Mouse (Mus musculus): Measurements from ENCODE around the gene Snx9. TPM values are rescaled to one million over a fixed set of nuclear protein-coding genes. Genes with fewer than 3 reads are reported as not detected.

Gene Snx9
- polyA plus RNA-seq (2012; rRNA removed; ENCODE audit: low replicate concordance) = 36.1 and 37.0 TPM in 2 replicates

DNA sequence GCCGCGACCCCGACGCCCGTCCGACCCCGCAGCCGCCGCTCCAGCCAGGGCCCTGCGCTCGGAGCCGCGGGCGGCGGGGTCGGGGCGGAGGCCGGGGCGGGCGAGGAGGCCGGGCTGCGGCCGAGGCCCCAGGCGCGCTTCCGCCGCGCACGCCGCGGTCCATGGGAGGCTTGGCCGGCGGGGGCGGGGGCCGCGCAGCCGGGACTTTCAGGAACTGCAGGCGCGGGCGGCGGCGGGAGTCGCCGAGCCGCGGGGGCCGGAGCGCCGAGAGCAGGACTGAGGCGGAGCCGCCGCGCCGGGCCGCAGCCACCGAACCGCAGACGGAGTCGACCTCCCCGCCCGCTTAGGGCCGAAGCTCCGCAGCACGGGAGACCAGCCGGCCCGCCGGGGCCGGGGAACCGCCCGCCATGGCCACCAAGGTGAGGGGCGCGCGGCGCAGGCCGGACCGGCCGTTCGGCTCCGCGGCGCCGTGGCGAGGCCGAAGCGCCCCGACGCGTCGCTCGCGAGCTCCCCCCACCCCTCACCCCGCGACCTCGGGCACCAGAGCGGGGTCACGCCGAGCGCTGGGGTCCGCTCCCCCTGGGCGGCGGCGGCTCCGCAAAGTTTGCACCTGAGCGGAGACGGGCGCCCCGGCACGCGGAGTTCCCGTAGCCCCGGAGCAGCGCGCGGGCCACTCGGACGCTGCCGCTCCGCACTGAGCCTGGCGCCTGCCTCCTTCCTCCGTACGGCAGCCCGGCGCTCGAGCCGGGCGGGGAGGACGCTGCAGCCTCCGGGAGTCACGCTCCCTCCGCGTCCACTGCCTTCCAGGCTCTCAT lies at the start of gene Snx9:
Gene Snx9, plus strand, starts transcription at position 202 of the 815 bp plus-strand sequence.

DNA sequence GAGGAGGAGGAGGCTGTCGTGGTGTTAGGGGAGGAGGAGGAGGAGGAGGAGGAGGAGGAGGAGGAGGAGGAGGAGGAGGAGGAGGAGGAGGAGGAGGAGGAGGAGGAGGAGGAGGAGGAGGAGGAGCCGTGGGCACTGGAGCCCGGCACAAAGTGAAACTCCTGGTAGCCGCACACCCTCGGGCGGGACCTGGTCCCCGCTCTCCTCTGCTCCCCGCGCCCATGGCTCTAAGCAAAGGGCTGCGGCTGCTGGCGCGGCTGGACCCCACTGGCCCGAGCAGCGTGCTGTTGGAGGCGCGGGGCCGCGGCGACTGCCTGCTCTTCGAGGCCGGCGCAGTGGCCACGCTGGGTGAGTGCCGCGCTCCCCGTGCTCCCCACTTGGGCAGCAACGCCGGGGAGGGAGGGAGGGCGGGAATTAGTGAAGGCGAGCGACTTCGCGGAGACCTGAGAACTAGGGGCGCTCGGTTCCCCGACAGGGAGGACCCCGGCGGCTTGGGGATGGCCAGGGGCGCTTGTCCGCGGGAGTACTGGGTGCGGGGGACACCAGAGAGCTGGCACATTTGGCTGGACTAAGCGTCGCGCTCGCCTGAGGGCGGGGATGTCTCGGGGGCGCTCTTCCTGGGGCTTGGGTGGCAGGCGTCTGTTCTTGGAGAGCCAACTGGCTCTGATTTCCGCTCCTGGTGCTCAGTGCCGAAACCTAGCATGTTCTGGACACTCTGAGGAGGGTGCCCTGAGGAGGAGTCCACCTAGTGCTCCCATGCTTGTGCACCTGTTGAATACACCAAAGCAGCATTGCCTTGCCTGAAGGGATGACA lies 100.3 kb downstream of the Snx9 start, which contains the start of gene Synj2:
Gene Synj2, plus strand, starts transcription at position 51 of the 814 bp plus-strand sequence.

Other genes with a start within 250 kb of the Snx9 start
- gene Synj2, start 100.0 kb downstream of the Snx9 start, polyA plus RNA-seq (2012; rRNA removed; ENCODE audit: low replicate concordance) = 6.8 and 9.1 TPM in 2 replicates
- gene Serac1, start 238.4 kb downstream of the Snx9 start, polyA plus RNA-seq (2012; rRNA removed; ENCODE audit: low replicate concordance) = 3.2 and 6.0 TPM in 2 replicates
- 9.6 and 23.8 TPM in 2 replicates for gene Gtf2h5, start 238.5 kb downstream of the Snx9 start, polyA plus RNA-seq (2012; rRNA removed; ENCODE audit: low replicate concordance)